Mouse (Mus musculus) MEL (cell line): ENCODE measurements at regions not wholly inside any gene's neighbourhood (a gene's known extent, or its start where the extent isn't known, plus 50 kb on each side); places are given as distances from the start of the nearest gene placed in this dataset.
"Not testable (repeated sequence)": the region's sequence is repeated elsewhere in the genome, so short reads cannot be mapped to it uniquely, and the experiment has no call there.

Experiments
- DNase-seq: peaks from one replicate; pipeline ENCODE4 v3.0.0; 2011; ENCODE audit warnings: low read depth, low spot score
- H3K27ac ChIP-seq: 2 replicates; pipeline ENCODE4 v1.5.1; 2012; ENCODE audit warnings: low read depth, mild to moderate bottlenecking, control low read depth, low read length, moderate library complexity; ENCODE audit not compliant: control insufficient read depth
- H3K27me3 ChIP-seq, 2 experiments: fragments of 150-350 bp in 1 of 2; sonication (generic) in 1 of 2; 2 replicates each; pipeline ENCODE4 v1.6.1; 2012; ENCODE audit warnings: low read length in 2 of 2, mild to moderate bottlenecking in 2 of 2, improper control_type of control experiment in 1 of 2, moderate library complexity in 1 of 2; ENCODE audit not compliant: insufficient read depth in 2 of 2, control insufficient read depth in 1 of 2
- H3K36me3 ChIP-seq, 2 experiments: 2 replicates each; pipeline ENCODE4 v1.6.1; 2012 to 2014; ENCODE audit warnings: low read length in 2 of 2, improper control_type of control experiment in 1 of 2, inconsistent platforms in 1 of 2, mild to moderate bottlenecking in 1 of 2; ENCODE audit not compliant: insufficient read depth in 2 of 2, control insufficient read depth in 1 of 2
- H3K4me1 ChIP-seq, 2 experiments: fragments of 150-350 bp in 1 of 2; sonication (generic) in 1 of 2; 2 replicates each; pipeline ENCODE4 v1.6.1; 2012; ENCODE audit warnings: low read length in 2 of 2, improper control_type of control experiment in 1 of 2, mild to moderate bottlenecking in 1 of 2; ENCODE audit not compliant: insufficient read depth in 2 of 2, control insufficient read depth in 1 of 2
- H3K4me3 ChIP-seq, 2 experiments: fragments of 150-350 bp in 1 of 2; sonication (generic) in 1 of 2; 2 replicates each; pipeline ENCODE4 v1.5.1; 2012; ENCODE audit warnings: low read depth in 2 of 2, low read length in 2 of 2, mild to moderate bottlenecking in 2 of 2, moderate library complexity in 2 of 2, control low read depth in 1 of 2, improper control_type of control experiment in 1 of 2; ENCODE audit not compliant: control insufficient read depth in 1 of 2, insufficient read depth in 1 of 2
- H3K79me2 ChIP-seq: 2 replicates; pipeline ENCODE4 v1.6.1; 2012; ENCODE audit warnings: mild to moderate bottlenecking, low read length, moderate library complexity; ENCODE audit not compliant: control insufficient read depth, poor library complexity, insufficient read depth
- H3K9ac ChIP-seq: 2 replicates; pipeline ENCODE4 v1.6.1; 2012; ENCODE audit warnings: low read depth, mild to moderate bottlenecking, control low read depth, low read length, moderate library complexity; ENCODE audit not compliant: control insufficient read depth, poor library complexity, severe bottlenecking
- H3K9me3 ChIP-seq: fragments of 150-350 bp; sonication (generic); replicated peaks from 2 replicates; pipeline ENCODE4 v1.6.1; 2012; ENCODE audit warnings: mild to moderate bottlenecking, low read length, improper control_type of control experiment, moderate library complexity; ENCODE audit not compliant: insufficient read depth
- BHLHE40 ChIP-seq: IDR thresholded peaks from 2 replicates; pipeline ENCODE4 v1.6.1; 2012; ENCODE audit warnings: low read depth, mild to moderate bottlenecking, inconsistent platforms, low read length, improper control_type of control experiment, borderline replicate concordance
- CHD2 ChIP-seq: IDR thresholded peaks from 2 replicates; pipeline ENCODE4 v1.6.1; 2011; ENCODE audit warnings: low read length, improper control_type of control experiment
- E2F4 ChIP-seq: IDR thresholded peaks from 2 replicates; pipeline ENCODE4 v1.6.1; 2011; ENCODE audit warnings: low read depth, low read length, improper control_type of control experiment, borderline replicate concordance
- ELF1 ChIP-seq: IDR thresholded peaks from 2 replicates; pipeline ENCODE4 v1.6.1; 2014; ENCODE audit warnings: low read depth, mild to moderate bottlenecking, inconsistent platforms, low read length, improper control_type of control experiment, moderate library complexity
- ETS1 ChIP-seq: IDR thresholded peaks from 2 replicates; pipeline ENCODE4 v1.6.1; 2012; ENCODE audit warnings: low read depth, mild to moderate bottlenecking, inconsistent platforms, low read length, improper control_type of control experiment, moderate library complexity
- GATA1 ChIP-seq: IDR thresholded peaks from 2 replicates; pipeline ENCODE4 v1.6.1; 2011; ENCODE audit warnings: low read depth, low read length, improper control_type of control experiment
- JUND ChIP-seq: IDR thresholded peaks from 2 replicates; pipeline ENCODE4 v1.6.1; 2011; ENCODE audit warnings: low read depth, mild to moderate bottlenecking, improper control_type of control experiment, low read length
- KAT2A ChIP-seq: conservative IDR thresholded peaks from 2 replicates; pipeline ENCODE4 v1.6.1; 2012; ENCODE audit warnings: low read depth, low read length, improper control_type of control experiment, inconsistent platforms
- MAZ ChIP-seq: IDR thresholded peaks from 2 replicates; pipeline ENCODE4 v1.6.1; 2012; ENCODE audit warnings: low read depth, mild to moderate bottlenecking, inconsistent platforms, low read length, improper control_type of control experiment
- MYB ChIP-seq: IDR thresholded peaks from 2 replicates; pipeline ENCODE4 v1.6.1; 2011; ENCODE audit warnings: mild to moderate bottlenecking, low read depth, low read length, improper control_type of control experiment
- POLR2A ChIP-seq, 2 experiments: IDR thresholded peaks; 2 replicates each; pipeline ENCODE4 v1.6.1; 2011 to 2012; ENCODE audit warnings: low read length in 2 of 2, mild to moderate bottlenecking in 2 of 2, control low read depth in 1 of 2, improper control_type of control experiment in 1 of 2, low read depth in 1 of 2, moderate library complexity in 1 of 2; ENCODE audit not compliant: control insufficient read depth in 1 of 2, insufficient read depth in 1 of 2, poor library complexity in 1 of 2
- POLR2AphosphoS5 ChIP-seq: IDR thresholded peaks from 2 replicates; pipeline ENCODE4 v1.6.1; 2012; ENCODE audit warnings: low read depth, borderline replicate concordance, mild to moderate bottlenecking, inconsistent platforms, low read length, moderate library complexity, mixed read lengths
- ZC3H11A ChIP-seq: IDR thresholded peaks from 2 replicates; pipeline ENCODE4 v1.6.1; 2012; ENCODE audit warnings: low read depth, mild to moderate bottlenecking, inconsistent platforms, low read length, improper control_type of control experiment
- ZKSCAN1 ChIP-seq: IDR thresholded peaks from 2 replicates; pipeline ENCODE4 v1.6.1; 2012; ENCODE audit warnings: low read depth, mild to moderate bottlenecking, inconsistent platforms, low read length, improper control_type of control experiment, moderate library complexity
- ZNF384 ChIP-seq: IDR thresholded peaks from 2 replicates; pipeline ENCODE4 v1.6.1; 2012; ENCODE audit warnings: low read depth, mild to moderate bottlenecking, inconsistent platforms, low read length, improper control_type of control experiment

GRCm38 (mm10) chr17:62111703-62112102 is 769.4 kb downstream of the Efna5 start:
- not testable (repeated sequence) for DNase-seq, H3K9ac ChIP-seq, H3K27me3 ChIP-seq, H3K79me2 ChIP-seq, H3K9me3 ChIP-seq, H3K4me3 ChIP-seq, H3K27ac ChIP-seq, H3K36me3 ChIP-seq, H3K4me1 ChIP-seq

- H3K27ac ChIP-seq, result no peak overlapping the region
- H3K4me3 ChIP-seq, result no peak overlapping the region
- no peak overlapping the region for H3K9ac ChIP-seq
- no peaks in the 10 kb centered on the region; a peak in 2 of 4 replicates for H3K4me1 ChIP-seq
- peaks cover 0 to 8% of the 10 kb centered on the region in 2 experiments; a peak in 2 of 4 replicates for H3K36me3 ChIP-seq
- H3K79me2 ChIP-seq, result no peaks in the 10 kb centered on the region
- no peaks in the 10 kb centered on the region for H3K27me3 ChIP-seq
- no peak for DNase-seq
- TF ChIP-seq CHD2 (no peak), ZNF384 (no peak), POLR2A (IDR thresholded peaks at IDR 0.05; ENCODE audit: control insufficient read depth in 1 of 2, insufficient read depth in 1 of 2, low read depth in 1 of 2, low read length in 2 of 2, poor library complexity in 1 of 2) (no peak), MAZ (no peak), JUND (no peak), ZC3H11A (no peak)
- no peaks in the 10 kb centered on the region for H3K9me3 ChIP-seq
Measured at GRCm38 (mm10) chr17:62109052-62109451, 772.1 kb downstream of the Efna5 start.

GRCm38 (mm10) chr17:62083281-62083680 is 797.8 kb downstream of the Efna5 start:
- no peaks in the 10 kb centered on the region for H3K9me3 ChIP-seq
- no peaks in the 10 kb centered on the region for H3K4me1 ChIP-seq
- H3K27ac ChIP-seq, result no peak overlapping the region
- no peaks in the 10 kb centered on the region for H3K79me2 ChIP-seq
- H3K9ac ChIP-seq, result no peak overlapping the region
- TF ChIP-seq ETS1, result no peak
- TF ChIP-seq MYB, result no peak
- TF ChIP-seq CHD2, result no peak
- no peak for TF ChIP-seq ELF1
- no peak for TF ChIP-seq POLR2AphosphoS5
- TF ChIP-seq GATA1, result no peak
- no peak for TF ChIP-seq E2F4
- TF ChIP-seq BHLHE40, result no peak
- no peak for TF ChIP-seq KAT2A
- TF ChIP-seq ZKSCAN1, result no peak
- H3K27me3 ChIP-seq, result no peaks in the 10 kb centered on the region
- H3K36me3 ChIP-seq, result no peaks in the 10 kb centered on the region
- H3K4me3 ChIP-seq, result no peak overlapping the region
- DNase-seq, result no peak
